In the genomic region with DNA sequence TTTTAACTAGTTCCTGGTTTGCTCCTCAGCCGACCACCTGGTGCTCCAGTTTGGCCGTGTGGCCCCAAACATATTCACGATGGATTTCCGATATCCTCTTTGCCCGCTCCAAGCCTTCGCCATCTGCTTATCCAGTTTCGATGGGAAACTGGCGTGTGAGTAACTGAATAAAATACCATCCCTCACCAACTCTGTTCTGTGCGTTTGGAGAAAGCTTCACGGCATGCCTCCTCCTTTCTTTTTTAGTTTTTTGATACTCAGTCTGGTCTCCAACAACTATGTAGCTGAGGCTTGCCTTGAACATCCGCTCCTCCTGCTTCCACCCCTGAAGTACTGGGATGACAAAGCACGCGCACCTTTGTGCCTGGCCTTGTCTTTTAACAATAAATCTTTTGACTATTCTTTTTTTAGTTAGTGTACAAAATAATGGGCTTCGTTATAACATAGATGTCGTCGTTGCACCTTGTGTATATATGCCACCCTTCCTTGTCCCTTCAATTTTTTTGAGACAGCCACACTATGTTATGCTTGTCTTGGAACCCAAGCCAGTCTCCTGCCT, we compare ENCODE assay signal across 1 mouse cellular context.
TF ChIP-seq lines count a peak whose summit lies in the region.

No protein-coding gene starts in this region.

TF ChIP-seq in CH12.LX, 34 proteins besides CTCF, POLR2A, EP300 and RAD21:
- 0 out of 2 replicates have a peak, but pooled peaks have one; percentile 7 for TF ChIP-seq ZMIZ1 (IDR thresholded peaks at IDR 0.05; ENCODE audit: low read depth, low read length)
- TF ChIP-seq NELFE (IDR thresholded peaks at IDR 0.05; ENCODE audit: low read depth, low read length): no peak
- peak; percentile 59; the same call in 1 of the 2 replicates for TF ChIP-seq POLR2AphosphoS2 (IDR thresholded peaks at IDR 0.05; ENCODE audit: low read depth, low read length)
- 0 out of 2 replicates have a peak, but pooled peaks have one; percentile 4 for TF ChIP-seq SIN3A (IDR thresholded peaks at IDR 0.05; ENCODE audit: low read length)
